8 mouse cellular contexts compared by ENCODE assay signal in the genomic region with DNA sequence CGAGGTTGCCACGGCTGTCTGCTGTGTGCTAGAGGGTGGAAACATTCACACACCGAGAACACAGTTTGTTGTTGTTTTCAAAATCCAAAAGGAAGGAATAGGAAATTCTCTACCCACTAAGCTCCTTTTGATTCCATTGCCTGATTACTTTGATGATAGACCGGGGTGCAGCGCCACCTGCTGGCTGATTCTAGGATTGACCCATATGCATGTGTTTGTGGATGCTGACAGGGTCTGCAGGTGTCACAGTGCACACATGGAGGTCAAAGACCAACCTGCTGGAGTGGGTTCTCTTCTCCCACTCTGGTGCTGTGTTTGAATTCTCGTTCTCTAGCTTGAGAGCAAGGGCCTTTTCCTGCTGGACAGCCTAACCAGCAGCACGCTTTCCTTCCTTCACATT. TPM values are rescaled to one million over a fixed set of nuclear protein-coding genes. Genes with fewer than 3 reads are reported as not detected.
DNase-seq lines count a peak whose midpoint lies in the region; TF ChIP-seq lines count a peak whose summit lies in the region.

No protein-coding gene starts in this region.

- WGBS in heart, embryonic 10.5 days, result 31% methylated on average over 7 of the region's 7 CpGs

- no peaks in the 10 kb centered on the region for H3K36me3 ChIP-seq in ES-E14 (ENCODE audit: control insufficient read depth, insufficient read depth, low read length, poor library complexity, severe bottlenecking)
- H3K36me3 ChIP-seq in heart, embryonic 10.5 days, result no peaks in the 10 kb centered on the region

- H3K9ac ChIP-seq in ES-E14 (ENCODE audit: insufficient read depth, low read depth, low read length, poor library complexity, severe bottlenecking), result no peak overlapping the region

- no peaks in the 10 kb centered on the region for H3K9me3 ChIP-seq in ES-E14 (ENCODE audit: control insufficient read depth, insufficient read depth, low read depth, low read length)
- H3K9me3 ChIP-seq in heart, embryonic 10.5 days, result no peaks in the 10 kb centered on the region

- in situ Hi-C loops in ES-E14 (cut with MboI; ENCODE audit: low sequenced_read_pairs in 2 of 2, unreplicated experiment in 2 of 2), result loop anchor here (5.0 to 25.0 kb wide), 3 partner anchors 114 to 312 kb away; no protein-coding TSS in a partner anchor

- H3K4me1 ChIP-seq in ES-E14 (ENCODE audit: control insufficient read depth in 2 of 2, insufficient read depth in 2 of 2, low read length in 2 of 2, poor library complexity in 1 of 2), result 0 out of 4 replicates have a peak, but pooled peaks cover 0 to 2% of the 10 kb centered on the region in 2 experiments
- H3K4me1 ChIP-seq in heart, embryonic 10.5 days, result peaks cover 5% of the 10 kb centered on the region

- peaks cover 11% of the 10 kb centered on the region for H3K27me3 ChIP-seq in heart, embryonic 10.5 days (ENCODE audit: insufficient read depth, poor library complexity, severe bottlenecking)

- DNase-seq in ES-E14 (ENCODE audit: low read depth, low spot score), result peak; percentile 89
- DNase-seq in adrenal gland, postnatal 25 days, result peak; percentile 83
- peak; percentile 83 for DNase-seq in embryo, embryonic 9.5 days (ENCODE audit: extremely low spot score)
- peak; percentile 84 for DNase-seq in heart, embryonic 10.5 days (ENCODE audit: low spot score)
- DNase-seq in layer of hippocampus, adult 8-10 months (ENCODE audit: low spot score in 2 of 2), result peak; percentile 64 to 93
- peak; percentile 80 for DNase-seq in lung, postnatal 25 days (ENCODE audit: low spot score)
- peak; percentile 58 to 74 for DNase-seq in right cerebral cortex, postnatal 36 days (ENCODE audit: low spot score in 2 of 2)
- peak; percentile 78 for DNase-seq in yolk sac, embryonic 10.5 days (ENCODE audit: low spot score)

- H3K27ac ChIP-seq in ES-E14 (ENCODE audit: insufficient read depth, low read depth, low read length, poor library complexity, severe bottlenecking), result no peak overlapping the region
- H3K27ac ChIP-seq in heart, embryonic 10.5 days, result no peak overlapping the region

- no peak overlapping the region for H3K4me3 ChIP-seq in ES-E14 (ENCODE audit: insufficient read depth in 1 of 2, low read depth in 1 of 2, low read length in 2 of 2, poor library complexity in 1 of 2, severe bottlenecking in 1 of 2)
- H3K4me3 ChIP-seq in heart, embryonic 10.5 days, result no peak overlapping the region

TF ChIP-seq in ES-E14, 5 proteins besides CTCF, POLR2A, EP300 and RAD21:
- TF ChIP-seq ZC3H11A (IDR thresholded peaks at IDR 0.05; ENCODE audit: borderline replicate concordance, low read depth, low read length) (peak; percentile 82; the same call in 1 of the 2 replicates), HCFC1 (IDR thresholded peaks at IDR 0.05; ENCODE audit: borderline replicate concordance, insufficient read depth, low read length) (no peak)

RNA-seq across cellular contexts. Expression of gene Tekt5, which starts 3.9 kb away (rescaled TPM):
- total RNA-seq in ES-E14 (2012; rRNA removed), result 0.11 and 0.22 TPM in 2 replicates
- not detected in 2 replicates for total RNA-seq in adrenal gland, postnatal 25 days (2021)
- polyA plus RNA-seq in heart, embryonic 10.5 days (2016; fragmentation: Nextera tagmentation; extraction: Ambion mirVana), result 0.11 and 0.23 TPM in 2 replicates
- total RNA-seq in layer of hippocampus, adult 8-10 months (2022), result 1 to 10 TPM; 8.2 to 9.5 (median 9.1) TPM

RNA-seq across cellular contexts. Expression of gene Nubp1, which starts 12.6 kb away (rescaled TPM):
- total RNA-seq in ES-E14 (2012; rRNA removed), result 53.5 and 67.4 TPM in 2 replicates
- 28.0 and 28.2 TPM in 2 replicates for total RNA-seq in adrenal gland, postnatal 25 days (2021)
- 60.1 and 70.9 TPM in 2 replicates for polyA plus RNA-seq in heart, embryonic 10.5 days (2016; fragmentation: Nextera tagmentation; extraction: Ambion mirVana)
- total RNA-seq in layer of hippocampus, adult 8-10 months (2022), result 10 to 100 TPM; 16.8 to 20.7 (median 17.8) TPM

RNA-seq across cellular contexts. Expression of gene Tvp23a, which starts 48.0 kb away (rescaled TPM):
- 2.3 and 2.5 TPM in 2 replicates for total RNA-seq in ES-E14 (2012; rRNA removed)
- total RNA-seq in adrenal gland, postnatal 25 days (2021), result 1.3 and 2.5 TPM in 2 replicates
- polyA plus RNA-seq in heart, embryonic 10.5 days (2016; fragmentation: Nextera tagmentation; extraction: Ambion mirVana), result 6.0 and 9.2 TPM in 2 replicates
- total RNA-seq in layer of hippocampus, adult 8-10 months (2022), result 10 to 100 TPM; 24.5 to 28.4 (median 25.9) TPM
